Mouse (Mus musculus) embryonic facial prominence, embryonic 10.5 days (tissue): ENCODE measurements around the gene Ifnar2. TPM values are rescaled to one million over a fixed set of nuclear protein-coding genes. Genes with fewer than 3 reads are reported as not detected.
A peak's percentile ranks its signal among the peaks of the same experiment; 100 is the strongest.

Source experiments
- DNase-seq: peaks from one replicate; pipeline ENCODE4 v3.0.0-alpha.2; 2017; ENCODE audit warnings: low spot score
- H3K27ac ChIP-seq: fragments of 300-500 bp; sonication (generic); replicated peaks from 2 replicates; pipeline ENCODE4 v1.5.1; 2016; ENCODE audit warnings: mild to moderate bottlenecking
- H3K27me3 ChIP-seq: fragments of 300-500 bp; sonication (generic); replicated peaks from 2 replicates; pipeline ENCODE4 v1.6.1; 2016; ENCODE audit warnings: low read depth, mild to moderate bottlenecking; ENCODE audit not compliant: poor library complexity, severe bottlenecking
- H3K36me3 ChIP-seq: fragments of 300-500 bp; sonication (generic); replicated peaks from 2 replicates; pipeline ENCODE4 v1.6.1; 2016; ENCODE audit warnings: mild to moderate bottlenecking, moderate library complexity
- H3K4me1 ChIP-seq: fragments of 300-500 bp; sonication (generic); 2 replicates; pipeline ENCODE4 v1.6.1; 2016
- H3K4me3 ChIP-seq: fragments of 300-500 bp; sonication (generic); 2 replicates; pipeline ENCODE4 v1.5.1; 2016; ENCODE audit warnings: mild to moderate bottlenecking, moderate library complexity
- H3K9me3 ChIP-seq: fragments of 300-500 bp; sonication (generic); 2 replicates; pipeline ENCODE4 v1.6.1; 2016; ENCODE audit warnings: mild to moderate bottlenecking
- WGBS: fragments of 180-500 bp; shearing (Covaris S2); methylation state at CpG from one replicate; pipeline ENCODE4 v1.1.7; 2016; 5-methylcytosine and 5-hydroxymethylcytosine counted together
- polyA plus RNA-seq: library from polyadenylated mRNA; unstranded; fragments of >200 nt; fragmentation: Nextera tagmentation; extraction: Ambion mirVana; gene quantifications from 2 replicates; pipeline ENCODE4 v1.2.1, GENCODE M21; 2016

Gene Ifnar2
- polyA plus RNA-seq, 1 experiment from 2014 or later, result 29.7 TPM

- Histone ChIP-seq H3K4me1 (no peaks in the 10 kb centered on the region), H3K9me3 (no peaks in the 10 kb centered on the region), H3K4me3 (no peak overlapping the region), H3K27me3 (peaks cover 53% of the 10 kb centered on the region), H3K36me3 (no peaks in the 10 kb centered on the region), H3K27ac (no peak overlapping the region)
- WGBS, result 77% methylated on average over 28 of the region's 28 CpGs
- DNase-seq, result no peak
Measured at GRCm38 (mm10) chr16:91348588-91349330, 23.8 kb upstream of the Ifnar2 start.

DNA sequence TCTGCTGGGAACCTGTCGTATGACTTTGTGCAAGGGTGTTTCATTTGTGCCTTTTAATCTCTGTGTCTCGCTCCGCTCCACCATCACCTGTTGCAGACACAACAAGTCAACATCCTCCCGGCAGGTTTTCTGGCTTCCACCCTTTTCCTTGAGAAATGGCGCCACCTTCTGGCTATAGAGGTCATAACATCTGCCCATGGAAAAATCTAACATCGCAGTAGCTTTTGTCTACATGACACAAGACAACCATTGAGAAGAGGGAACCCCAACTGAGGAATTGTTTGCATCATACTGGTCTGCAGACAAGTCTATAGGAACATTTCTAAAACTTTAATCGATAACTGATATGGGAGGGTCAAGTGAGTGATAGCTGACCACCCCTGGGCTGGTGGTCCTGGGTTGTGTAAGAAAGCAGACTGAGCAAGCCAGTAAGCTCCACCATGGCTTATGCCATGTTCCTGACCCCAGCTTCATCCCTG is 20.5 kb upstream of the Ifnar2 start:
- H3K9me3 ChIP-seq, result no peaks in the 10 kb centered on the region
- H3K27ac ChIP-seq, result no peak overlapping the region
- no peaks in the 10 kb centered on the region for H3K36me3 ChIP-seq
- no peak overlapping the region for H3K4me3 ChIP-seq
- DNase-seq, result peak; percentile 74
- 8% methylated on average over 7 of the region's 7 CpGs for WGBS
- no peaks in the 10 kb centered on the region for H3K4me1 ChIP-seq
- peaks cover 57% of the 10 kb centered on the region for H3K27me3 ChIP-seq

DNA sequence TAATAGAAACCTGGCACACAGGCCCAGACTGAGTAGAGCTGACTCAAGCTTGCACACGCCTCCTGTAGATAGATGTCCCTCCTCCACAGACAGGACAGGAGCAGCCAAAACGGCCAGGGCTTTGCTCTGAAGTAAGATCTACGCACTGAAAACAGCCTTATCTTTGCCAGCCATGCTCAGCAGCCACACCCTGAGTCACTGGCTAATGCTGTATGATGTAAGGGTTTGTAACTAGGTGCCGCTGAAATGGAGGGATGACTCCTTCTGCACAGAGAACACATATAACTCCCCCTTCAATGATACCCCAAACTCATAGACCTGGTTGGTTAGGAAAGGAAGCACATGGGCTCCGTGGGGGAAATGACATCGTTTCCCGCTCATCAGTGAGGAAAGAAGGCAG is 19.8 kb upstream of the Ifnar2 start:
- 73% methylated on average over 7 of the region's 7 CpGs for WGBS
- Histone ChIP-seq H3K4me1 (no peaks in the 10 kb centered on the region), H3K4me3 (no peak overlapping the region), H3K27me3 (peaks cover 57% of the 10 kb centered on the region), H3K9me3 (no peaks in the 10 kb centered on the region), H3K36me3 (no peaks in the 10 kb centered on the region), H3K27ac (no peak overlapping the region)
- DNase-seq, result no peak

DNA sequence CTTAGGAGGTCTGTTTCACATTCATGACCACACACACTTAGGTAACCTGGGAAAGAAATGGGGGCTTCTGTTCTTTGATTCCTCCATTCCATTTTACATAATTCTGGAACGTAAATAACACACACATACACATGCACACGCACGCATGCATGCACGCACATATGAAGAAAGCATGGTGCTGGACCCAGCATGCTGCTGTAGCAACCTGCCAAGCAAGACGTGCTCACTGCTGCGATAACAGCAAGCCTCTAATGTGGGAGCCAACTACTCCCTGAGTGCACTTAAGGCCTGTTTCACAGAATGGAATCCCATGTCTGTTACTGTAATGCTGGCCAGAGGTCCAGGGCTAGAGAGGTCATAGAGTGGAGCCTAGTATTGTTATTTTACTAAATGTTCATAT is 19.4 kb upstream of the Ifnar2 start:
- Histone ChIP-seq H3K4me1 (no peaks in the 10 kb centered on the region), H3K4me3 (no peak overlapping the region), H3K27me3 (peaks cover 57% of the 10 kb centered on the region), H3K27ac (no peak overlapping the region), H3K9me3 (no peaks in the 10 kb centered on the region), H3K36me3 (no peaks in the 10 kb centered on the region)
- DNase-seq, result no peak
- WGBS, result 83% methylated on average over 6 of the region's 6 CpGs

DNA sequence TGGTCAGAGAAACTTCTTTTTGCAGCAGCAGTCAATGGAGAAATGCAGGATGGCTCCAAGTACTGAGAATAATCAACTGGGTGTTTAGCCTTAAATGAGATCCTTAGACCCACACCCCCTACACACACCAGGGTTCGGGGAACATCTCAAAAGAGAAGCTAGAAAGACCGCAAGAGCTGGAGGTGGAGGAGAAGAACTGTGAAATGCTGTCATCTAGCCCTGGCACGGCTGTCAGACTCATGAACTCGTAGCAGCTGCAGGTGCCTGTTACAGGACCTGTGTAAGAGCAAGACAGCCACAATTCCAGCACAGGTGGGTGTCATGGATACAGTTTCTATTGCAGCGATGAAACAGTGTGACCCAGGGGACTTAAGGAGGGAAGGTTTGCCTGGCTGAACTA is 18.9 kb upstream of the Ifnar2 start:
- no peaks in the 10 kb centered on the region for H3K36me3 ChIP-seq
- H3K27me3 ChIP-seq, result peaks cover 52% of the 10 kb centered on the region
- H3K9me3 ChIP-seq, result no peaks in the 10 kb centered on the region
- no peak for DNase-seq
- H3K27ac ChIP-seq, result no peak overlapping the region
- no peaks in the 10 kb centered on the region for H3K4me1 ChIP-seq
- no peak overlapping the region for H3K4me3 ChIP-seq
- WGBS, result 82% methylated on average over 5 of the region's 5 CpGs

DNA sequence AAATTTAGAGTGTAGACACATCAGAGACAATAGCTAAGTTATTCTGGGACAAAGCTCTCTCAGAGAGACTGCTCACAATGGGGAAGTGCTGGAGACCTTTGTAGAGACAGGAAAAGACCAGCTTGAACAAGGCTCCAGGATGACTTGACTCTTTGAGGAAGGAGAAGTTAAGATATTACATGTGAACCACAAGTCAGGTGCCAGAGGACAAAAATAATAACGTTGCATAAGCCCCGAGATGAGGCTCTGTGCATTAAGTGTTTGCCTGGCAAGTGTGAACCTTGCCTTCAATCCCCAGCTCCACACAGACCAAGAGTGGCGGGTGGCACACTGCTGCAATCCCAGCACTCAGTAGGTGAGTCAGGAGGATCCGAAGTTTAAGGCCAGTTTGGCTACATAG is 18.0 kb upstream of the Ifnar2 start:
- Histone ChIP-seq H3K9me3 (no peaks in the 10 kb centered on the region), H3K4me1 (peaks cover 5% of the 10 kb centered on the region), H3K4me3 (no peak overlapping the region), H3K36me3 (no peaks in the 10 kb centered on the region), H3K27me3 (peaks cover 42% of the 10 kb centered on the region), H3K27ac (no peak overlapping the region)
- DNase-seq, result no peak
- WGBS, result 73% methylated on average over 4 of the region's 4 CpGs

- H3K4me3 ChIP-seq, result no peak overlapping the region
- no peak for DNase-seq
- 78% methylated on average over 12 of the region's 12 CpGs for WGBS
- H3K36me3 ChIP-seq, result no peaks in the 10 kb centered on the region
- H3K4me1 ChIP-seq, result peaks cover 5% of the 10 kb centered on the region
- peaks cover 37% of the 10 kb centered on the region for H3K27me3 ChIP-seq
- H3K27ac ChIP-seq, result no peak overlapping the region
- H3K9me3 ChIP-seq, result no peaks in the 10 kb centered on the region
Measured at GRCm38 (mm10) chr16:91355160-91355559, 17.4 kb upstream of the Ifnar2 start.

DNA sequence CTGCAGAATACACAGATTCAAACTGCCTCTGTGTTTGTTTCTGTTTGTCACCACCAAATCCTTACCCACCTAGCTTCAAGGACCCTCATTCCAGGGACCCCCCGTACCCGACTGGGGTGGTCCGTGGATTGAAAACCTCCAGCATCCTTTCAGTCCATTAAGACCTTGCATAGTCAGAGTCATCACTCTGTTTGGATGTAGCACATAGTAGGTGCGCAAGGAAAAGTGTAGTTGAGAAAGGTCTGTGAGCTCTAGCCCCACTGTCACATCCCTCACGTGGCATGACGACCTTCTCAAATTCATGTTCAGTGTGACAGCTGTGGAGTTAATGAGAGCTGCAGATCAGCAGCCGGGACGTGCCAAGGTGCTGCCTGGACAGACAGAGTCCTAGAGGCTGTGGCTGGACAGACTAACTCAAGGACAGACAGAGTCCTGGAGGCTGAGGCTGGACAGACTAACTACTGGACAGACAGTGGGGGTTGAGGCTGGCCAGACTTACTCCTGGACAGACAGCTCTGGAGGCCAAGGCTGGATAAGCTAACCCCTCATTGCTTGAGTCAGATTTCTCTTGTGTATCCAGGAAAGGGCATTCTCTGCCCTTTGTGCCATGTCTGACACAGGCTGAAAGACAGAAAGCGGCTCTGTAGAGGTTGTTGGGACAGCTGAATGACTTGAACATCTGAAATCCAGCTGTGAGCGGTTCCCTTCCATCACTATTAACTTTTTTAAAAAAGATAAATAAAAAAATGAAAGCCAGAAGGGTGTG is 15.6 kb upstream of the Ifnar2 start:
- H3K27ac ChIP-seq, result no peak overlapping the region
- H3K4me3 ChIP-seq, result no peak overlapping the region
- no peaks in the 10 kb centered on the region for H3K9me3 ChIP-seq
- peaks cover 19% of the 10 kb centered on the region for H3K27me3 ChIP-seq
- no peak for DNase-seq
- peaks cover 7% of the 10 kb centered on the region for H3K4me1 ChIP-seq
- WGBS, result 80% methylated on average over 10 of the region's 10 CpGs
- no peaks in the 10 kb centered on the region for H3K36me3 ChIP-seq

DNA sequence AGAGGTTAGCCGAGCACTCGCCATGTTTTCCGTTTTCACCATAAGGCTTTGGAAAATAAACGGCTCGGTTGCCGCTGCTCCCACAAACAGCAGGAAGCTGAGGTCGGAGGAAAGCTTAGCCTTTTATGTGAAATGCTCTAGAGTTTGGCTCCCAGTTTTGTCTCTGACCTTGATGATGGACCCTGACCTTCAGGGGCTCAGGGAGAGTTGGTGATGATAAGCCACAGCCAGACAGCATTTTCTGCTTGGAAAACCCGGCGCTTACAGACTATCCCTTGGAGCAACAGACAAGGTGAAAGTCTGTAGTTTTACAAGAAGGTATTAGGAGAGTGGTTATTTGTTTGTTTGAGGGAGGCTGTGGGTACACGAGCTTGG is 15.1 kb upstream of the Ifnar2 start:
- Histone ChIP-seq H3K4me1 (peaks cover 12% of the 10 kb centered on the region), H3K4me3 (no peak overlapping the region), H3K36me3 (no peaks in the 10 kb centered on the region), H3K9me3 (no peaks in the 10 kb centered on the region), H3K27ac (no peak overlapping the region), H3K27me3 (peaks cover 17% of the 10 kb centered on the region)
- 64% methylated on average over 10 of the region's 10 CpGs for WGBS
- DNase-seq, result no peak

DNA sequence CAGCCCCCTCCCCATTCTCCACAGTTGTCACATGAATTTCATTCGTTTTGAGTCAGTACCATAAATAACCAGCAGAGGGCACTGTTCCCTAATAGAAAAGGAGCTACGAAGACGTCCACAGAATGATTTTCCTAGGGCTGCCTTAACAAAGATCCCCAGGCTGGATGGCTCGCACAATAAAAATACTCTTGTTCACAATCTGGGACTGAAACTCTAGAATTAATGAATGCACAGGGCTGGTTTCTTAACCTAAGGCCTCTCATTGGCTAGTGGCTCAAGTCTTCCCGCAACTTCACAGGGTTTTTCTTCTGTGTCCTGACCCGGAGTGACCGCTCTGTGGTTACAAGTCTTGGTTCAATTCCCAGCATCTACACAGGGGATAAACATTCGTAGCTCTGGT is 14.0 kb upstream of the Ifnar2 start:
- Histone ChIP-seq H3K36me3 (no peaks in the 10 kb centered on the region), H3K27me3 (peaks cover 6% of the 10 kb centered on the region), H3K9me3 (no peaks in the 10 kb centered on the region), H3K4me1 (peaks cover 21% of the 10 kb centered on the region), H3K27ac (0 out of 2 replicates have a peak overlapping the region, but pooled peaks have one; percentile 25), H3K4me3 (no peak overlapping the region)
- peak; percentile 39 for DNase-seq
- WGBS, result 42% methylated on average over 8 of the region's 8 CpGs

- WGBS, result 88% methylated on average over 13 of the region's 13 CpGs
- Histone ChIP-seq H3K4me1 (peaks cover 24% of the 10 kb centered on the region), H3K27ac (no peak overlapping the region), H3K9me3 (no peaks in the 10 kb centered on the region), H3K36me3 (no peaks in the 10 kb centered on the region), H3K4me3 (no peak overlapping the region), H3K27me3 (no peaks in the 10 kb centered on the region; the same call in 1 of the 2 replicates)
- no peak for DNase-seq
Measured at GRCm38 (mm10) chr16:91359531-91359930, 13.1 kb upstream of the Ifnar2 start.

DNA sequence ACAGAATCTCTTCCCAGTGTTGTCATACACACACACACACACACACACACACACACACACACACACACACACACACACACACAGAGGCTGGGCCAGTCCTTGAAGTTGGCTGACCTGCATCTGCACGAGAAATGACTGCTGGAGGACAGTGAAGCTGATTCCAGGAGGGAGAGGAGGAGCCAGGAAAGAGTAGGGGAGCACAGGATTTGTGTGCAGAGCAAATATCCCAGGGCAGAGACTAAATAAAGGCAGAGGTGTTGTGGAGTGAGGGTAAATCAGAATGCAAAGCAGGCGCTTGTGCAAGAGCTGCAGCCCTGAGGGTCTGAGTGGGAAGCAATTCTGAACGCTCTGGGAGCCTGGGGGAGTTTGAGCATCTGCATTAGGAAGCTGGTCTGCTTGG is 12.4 kb upstream of the Ifnar2 start:
- no peaks in the 10 kb centered on the region; the same call in 1 of the 2 replicates for H3K27me3 ChIP-seq
- no peak overlapping the region for H3K27ac ChIP-seq
- H3K9me3 ChIP-seq, result no peaks in the 10 kb centered on the region
- no peak for DNase-seq
- no peaks in the 10 kb centered on the region for H3K36me3 ChIP-seq
- H3K4me1 ChIP-seq, result peaks cover 24% of the 10 kb centered on the region
- WGBS, result 60% methylated on average over 3 of the region's 3 CpGs
- no peak overlapping the region for H3K4me3 ChIP-seq

GRCm38 (mm10) chr16:91362006-91362405 is 10.6 kb upstream of the Ifnar2 start:
- 44% methylated on average over 2 of the region's 2 CpGs for WGBS
- H3K27ac ChIP-seq, result no peak overlapping the region
- DNase-seq, result no peak
- no peaks in the 10 kb centered on the region; the same call in 1 of the 2 replicates for H3K27me3 ChIP-seq
- H3K36me3 ChIP-seq, result no peaks in the 10 kb centered on the region
- no peaks in the 10 kb centered on the region for H3K9me3 ChIP-seq
- H3K4me3 ChIP-seq, result no peak overlapping the region
- peaks cover 24% of the 10 kb centered on the region for H3K4me1 ChIP-seq
